Mouse (Mus musculus): ENCODE measurements around the gene Rhoh. TPM values are rescaled to one million over a fixed set of nuclear protein-coding genes. Genes with fewer than 3 reads are reported as not detected.

Gene Rhoh
- polyA plus RNA-seq, 1 experiment from 2014 or later, result 0.74 TPM

- no peak for ATAC-seq (ENCODE audit: insufficient number of reproducible peaks, insufficient read depth, low FRiP score, low read depth)
- Histone ChIP-seq H3K4me3 (ENCODE audit: control insufficient read depth in 1 of 2, insufficient read depth in 1 of 2, low read depth in 1 of 2, low read length in 2 of 2) (no peak overlapping the region), H3K9me3 (ENCODE audit: control insufficient read depth, low read length) (no peaks in the 10 kb centered on the region), H3K36me3 (ENCODE audit: control insufficient read depth, insufficient read depth, low read length) (no peaks in the 10 kb centered on the region), H3K4me2 (ENCODE audit: low read length) (no peak overlapping the region), H3K27ac (replicated peaks in 1 of 2; ENCODE audit: control insufficient read depth in 1 of 2, insufficient read depth in 1 of 2, low read depth in 2 of 2, low read length in 2 of 2) (peak overlapping the region in 1 of 2 experiments; percentile 64; a peak in 1 of 4 replicates), H3K9ac (ENCODE audit: low read length) (no peak overlapping the region), H3K4me1 (ENCODE audit: control insufficient read depth in 2 of 2, insufficient read depth in 2 of 2, low read length in 2 of 2) (peaks cover 8 to 15% of the 10 kb centered on the region in 2 experiments; a peak in 3 of 4 replicates), H3K27me3 (ENCODE audit: control insufficient read depth, insufficient read depth, low read length) (no peaks in the 10 kb centered on the region)
- 52% methylated on average over 6 of the region's 6 CpGs for WGBS
Measured at GRCm38 (mm10) chr5:65859396-65859795, 1.6 kb upstream of the Rhoh start.

DNA sequence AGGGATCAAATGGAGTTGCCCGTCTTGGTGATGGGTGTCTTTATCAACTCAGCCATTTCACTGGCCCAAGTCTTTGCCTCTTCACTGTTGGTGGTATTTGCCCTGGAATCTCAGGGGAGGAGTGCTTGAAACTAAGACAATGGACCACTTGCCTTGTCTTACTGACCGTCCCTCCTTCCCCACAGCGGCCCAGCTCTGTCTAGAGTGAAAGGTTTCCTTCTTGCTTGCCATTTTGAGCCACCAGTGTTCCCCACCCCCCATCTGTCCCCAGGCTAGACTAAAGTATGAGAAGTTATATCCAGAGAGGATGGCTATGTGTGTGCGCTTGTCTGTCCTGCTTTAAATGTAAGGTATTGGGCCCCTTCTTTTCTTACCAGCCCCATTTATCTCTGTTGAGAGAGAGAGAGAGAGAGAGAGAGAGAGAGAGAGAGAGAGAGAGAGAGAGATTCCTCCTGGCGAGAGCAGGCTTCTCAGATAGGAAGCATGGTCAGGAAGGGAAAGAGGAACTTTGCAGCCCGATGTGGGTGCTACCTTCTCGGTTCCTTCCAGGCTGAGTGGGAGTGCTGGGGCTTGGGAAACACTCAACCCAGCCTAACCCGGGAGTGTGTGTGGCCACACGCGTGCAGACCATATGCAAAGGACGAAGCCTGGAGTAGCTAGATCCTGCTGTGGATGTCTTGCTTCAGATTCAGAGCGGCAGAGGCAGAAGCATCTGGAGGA lies 572 bp upstream of the Rhoh start:
- Histone ChIP-seq H3K27me3 (ENCODE audit: control insufficient read depth, insufficient read depth, low read length) (no peaks in the 10 kb centered on the region), H3K36me3 (ENCODE audit: control insufficient read depth, insufficient read depth, low read length) (no peaks in the 10 kb centered on the region), H3K9me3 (ENCODE audit: control insufficient read depth, low read length) (no peaks in the 10 kb centered on the region), H3K9ac (ENCODE audit: low read length) (no peak overlapping the region), H3K27ac (replicated peaks in 1 of 2; ENCODE audit: control insufficient read depth in 1 of 2, insufficient read depth in 1 of 2, low read depth in 2 of 2, low read length in 2 of 2) (no peak overlapping the region), H3K4me1 (ENCODE audit: control insufficient read depth in 2 of 2, insufficient read depth in 2 of 2, low read length in 2 of 2) (peaks cover 8 to 15% of the 10 kb centered on the region in 2 experiments; a peak in 3 of 4 replicates), H3K4me3 (ENCODE audit: control insufficient read depth in 1 of 2, insufficient read depth in 1 of 2, low read depth in 1 of 2, low read length in 2 of 2) (no peak overlapping the region), H3K4me2 (ENCODE audit: low read length) (no peak overlapping the region)
- no peak for ATAC-seq (ENCODE audit: insufficient number of reproducible peaks, insufficient read depth, low FRiP score, low read depth)
- 76% methylated on average over 12 of the region's 12 CpGs for WGBS

DNA sequence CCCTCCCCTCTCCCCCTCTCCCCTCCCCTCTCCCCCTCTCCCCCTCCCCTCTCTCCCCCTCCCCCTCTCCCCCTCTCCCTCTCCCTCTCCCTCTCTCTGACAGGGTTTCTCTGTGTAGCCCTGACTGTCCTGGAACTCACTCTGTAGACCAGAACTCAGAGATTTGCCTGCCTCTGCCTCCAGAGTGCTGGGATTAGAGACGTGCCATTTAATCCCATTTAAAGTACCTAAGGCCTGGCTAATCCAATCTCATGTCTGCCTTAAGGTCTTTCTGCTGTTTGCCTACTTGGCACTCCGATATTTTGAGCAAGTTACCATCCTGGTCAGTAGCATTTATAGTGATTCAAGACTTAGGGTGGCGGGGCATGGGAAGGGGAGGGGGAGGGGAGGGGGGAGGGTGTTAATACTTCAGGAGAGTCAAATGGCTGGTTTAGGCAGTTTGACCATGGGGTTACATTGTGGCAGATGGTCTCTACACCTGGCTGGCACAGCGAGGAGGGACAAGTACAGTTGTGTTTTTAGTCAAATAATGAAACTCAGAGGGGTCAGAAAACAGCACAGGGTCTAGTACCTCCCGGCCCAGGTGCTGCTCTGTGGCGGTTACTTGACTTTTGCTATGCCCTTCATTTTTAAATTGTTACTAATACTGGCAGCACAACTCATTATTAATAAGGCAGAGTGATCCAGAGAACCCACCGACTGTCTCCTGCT lies 1.4 kb downstream of the Rhoh start:
- Histone ChIP-seq H3K27ac (replicated peaks in 1 of 2; ENCODE audit: control insufficient read depth in 1 of 2, insufficient read depth in 1 of 2, low read depth in 2 of 2, low read length in 2 of 2) (no peak overlapping the region), H3K4me3 (ENCODE audit: control insufficient read depth in 1 of 2, insufficient read depth in 1 of 2, low read depth in 1 of 2, low read length in 2 of 2) (no peak overlapping the region), H3K27me3 (ENCODE audit: control insufficient read depth, insufficient read depth, low read length) (no peaks in the 10 kb centered on the region), H3K4me1 (ENCODE audit: control insufficient read depth in 2 of 2, insufficient read depth in 2 of 2, low read length in 2 of 2) (peaks cover 4 to 15% of the 10 kb centered on the region in 2 experiments; a peak in 3 of 4 replicates), H3K9ac (ENCODE audit: low read length) (no peak overlapping the region), H3K4me2 (ENCODE audit: low read length) (no peak overlapping the region), H3K9me3 (ENCODE audit: control insufficient read depth, low read length) (no peaks in the 10 kb centered on the region), H3K36me3 (ENCODE audit: control insufficient read depth, insufficient read depth, low read length) (no peaks in the 10 kb centered on the region)
- ATAC-seq (ENCODE audit: insufficient number of reproducible peaks, insufficient read depth, low FRiP score, low read depth), result no peak
- WGBS, result 82% methylated on average over 7 of the region's 7 CpGs

- Histone ChIP-seq H3K9me3 (ENCODE audit: control insufficient read depth, low read length) (no peaks in the 10 kb centered on the region), H3K9ac (ENCODE audit: low read length) (no peak overlapping the region), H3K4me2 (ENCODE audit: low read length) (no peak overlapping the region), H3K4me1 (ENCODE audit: control insufficient read depth in 2 of 2, insufficient read depth in 2 of 2, low read length in 2 of 2) (peaks cover under 1 to 14% of the 10 kb centered on the region in 2 experiments; a peak in 3 of 4 replicates), H3K27me3 (ENCODE audit: control insufficient read depth, insufficient read depth, low read length) (no peaks in the 10 kb centered on the region), H3K36me3 (ENCODE audit: control insufficient read depth, insufficient read depth, low read length) (no peaks in the 10 kb centered on the region), H3K4me3 (ENCODE audit: control insufficient read depth in 1 of 2, insufficient read depth in 1 of 2, low read depth in 1 of 2, low read length in 2 of 2) (peak overlapping the region in 1 of 2 experiments; percentile 21; a peak in 1 of 4 replicates), H3K27ac (replicated peaks in 1 of 2; ENCODE audit: control insufficient read depth in 1 of 2, insufficient read depth in 1 of 2, low read depth in 2 of 2, low read length in 2 of 2) (0 out of 4 replicates have a peak overlapping the region, but pooled peaks of 1 of the 2 experiments have one; percentile 15)
- 64% methylated on average over 12 of the region's 12 CpGs for WGBS
- ATAC-seq (ENCODE audit: insufficient number of reproducible peaks, insufficient read depth, low FRiP score, low read depth), result no peak
Measured at GRCm38 (mm10) chr5:65863349-65863749, 2.3 kb downstream of the Rhoh start.

- Histone ChIP-seq H3K9ac (ENCODE audit: low read length) (no peak overlapping the region), H3K27ac (replicated peaks in 1 of 2; ENCODE audit: control insufficient read depth in 1 of 2, insufficient read depth in 1 of 2, low read depth in 2 of 2, low read length in 2 of 2) (no peak overlapping the region), H3K4me2 (ENCODE audit: low read length) (no peak overlapping the region), H3K36me3 (ENCODE audit: control insufficient read depth, insufficient read depth, low read length) (no peaks in the 10 kb centered on the region), H3K9me3 (ENCODE audit: control insufficient read depth, low read length) (no peaks in the 10 kb centered on the region), H3K27me3 (ENCODE audit: control insufficient read depth, insufficient read depth, low read length) (no peaks in the 10 kb centered on the region), H3K4me1 (ENCODE audit: control insufficient read depth in 2 of 2, insufficient read depth in 2 of 2, low read length in 2 of 2) (peaks cover 2 to 3% of the 10 kb centered on the region in 2 experiments; a peak in 1 of 4 replicates), H3K4me3 (ENCODE audit: control insufficient read depth in 1 of 2, insufficient read depth in 1 of 2, low read depth in 1 of 2, low read length in 2 of 2) (no peak overlapping the region)
- no peak for ATAC-seq (ENCODE audit: insufficient number of reproducible peaks, insufficient read depth, low FRiP score, low read depth)
- 89% methylated on average over 7 of the region's 7 CpGs for WGBS
Measured at GRCm38 (mm10) chr5:65864486-65864885, 3.5 kb downstream of the Rhoh start.

DNA sequence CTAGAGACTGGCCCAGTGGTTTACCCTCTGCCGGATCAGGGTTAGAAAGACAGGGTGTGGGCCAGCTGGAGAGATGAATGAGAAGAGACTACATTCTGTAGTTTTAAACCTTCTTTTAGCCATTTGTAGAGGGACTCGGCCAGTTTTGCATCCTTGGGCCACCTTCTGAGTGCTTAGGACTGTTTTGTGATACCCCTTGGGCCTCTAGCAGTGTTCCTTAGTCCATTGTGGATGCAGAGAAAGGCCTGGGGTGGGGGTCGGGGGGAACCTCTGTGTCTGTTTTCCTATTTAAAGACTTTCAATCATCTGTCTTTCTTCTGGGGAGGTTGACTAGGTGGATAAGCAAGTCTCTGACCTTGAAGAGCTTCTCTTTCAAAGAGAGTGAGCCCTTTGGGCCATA lies 3.9 kb downstream of the Rhoh start:
- WGBS, result 82% methylated on average over 3 of the region's 3 CpGs
- H3K27ac ChIP-seq (replicated peaks in 1 of 2; ENCODE audit: control insufficient read depth in 1 of 2, insufficient read depth in 1 of 2, low read depth in 2 of 2, low read length in 2 of 2), result no peak overlapping the region

GRCm38 (mm10) chr5:65866591-65866990 lies 5.6 kb downstream of the Rhoh start:
- Histone ChIP-seq H3K9me3 (ENCODE audit: control insufficient read depth, low read length) (no peaks in the 10 kb centered on the region), H3K4me2 (ENCODE audit: low read length) (no peak overlapping the region), H3K36me3 (ENCODE audit: control insufficient read depth, insufficient read depth, low read length) (no peaks in the 10 kb centered on the region), H3K4me3 (ENCODE audit: control insufficient read depth in 1 of 2, insufficient read depth in 1 of 2, low read depth in 1 of 2, low read length in 2 of 2) (no peak overlapping the region), H3K27me3 (ENCODE audit: control insufficient read depth, insufficient read depth, low read length) (no peaks in the 10 kb centered on the region), H3K4me1 (ENCODE audit: control insufficient read depth in 2 of 2, insufficient read depth in 2 of 2, low read length in 2 of 2) (peaks cover 0 to 2% of the 10 kb centered on the region in 2 experiments; a peak in 1 of 4 replicates), H3K9ac (ENCODE audit: low read length) (no peak overlapping the region), H3K27ac (replicated peaks in 1 of 2; ENCODE audit: control insufficient read depth in 1 of 2, insufficient read depth in 1 of 2, low read depth in 2 of 2, low read length in 2 of 2) (no peak overlapping the region)
- 89% methylated on average over 6 of the region's 6 CpGs for WGBS
- ATAC-seq (ENCODE audit: insufficient number of reproducible peaks, insufficient read depth, low FRiP score, low read depth), result no peak

More for the DNA sequence above, 3.9 kb downstream of the Rhoh start:
- H3K4me2 ChIP-seq (ENCODE audit: low read length), result no peak overlapping the region
- H3K4me1 ChIP-seq (ENCODE audit: control insufficient read depth in 2 of 2, insufficient read depth in 2 of 2, low read length in 2 of 2), result peaks cover 0 to 2% of the 10 kb centered on the region in 2 experiments; a peak in 1 of 4 replicates
- ATAC-seq (ENCODE audit: insufficient number of reproducible peaks, insufficient read depth, low FRiP score, low read depth), result no peak
- no peak overlapping the region for H3K4me3 ChIP-seq (ENCODE audit: control insufficient read depth in 1 of 2, insufficient read depth in 1 of 2, low read depth in 1 of 2, low read length in 2 of 2)
- H3K36me3 ChIP-seq (ENCODE audit: control insufficient read depth, insufficient read depth, low read length), result no peaks in the 10 kb centered on the region
- H3K27me3 ChIP-seq (ENCODE audit: control insufficient read depth, insufficient read depth, low read length), result no peaks in the 10 kb centered on the region
- no peaks in the 10 kb centered on the region for H3K9me3 ChIP-seq (ENCODE audit: control insufficient read depth, low read length)
- no peak overlapping the region for H3K9ac ChIP-seq (ENCODE audit: low read length)

All from heart, embryonic 14.5 days (tissue).